Mouse (Mus musculus): ENCODE data around the gene Pilra. TPM values are rescaled to one million over a fixed set of nuclear protein-coding genes. Genes with fewer than 3 reads are reported as not detected.

Pilra gene
- total and polyA plus RNA-seq, 2 experiments from 2014 or later, result 0.46 to 0.47 TPM

GRCm38 (mm10) chr5:137823455-137824045 is 12.5 kb downstream of the Pilra start:
- no peak overlapping the region for H3K27ac ChIP-seq
- H3K9me3 ChIP-seq (ENCODE audit: low read length), result no peaks in the 10 kb centered on the region
- ATAC-seq (no peak), DNase-seq (ENCODE audit: low spot score) (no peak)
- H3K4me3 ChIP-seq (ENCODE audit: low read length), result no peak overlapping the region
- no peaks in the 10 kb centered on the region for H3K36me3 ChIP-seq (ENCODE audit: insufficient read depth, low read length)
- WGBS, result 95% methylated on average over 6 of the region's 6 CpGs
- no peak for TF ChIP-seq CTCF (IDR thresholded peaks at IDR 0.05; ENCODE audit: low read depth)
- H3K4me1 ChIP-seq (ENCODE audit: insufficient read depth, low read length), result no peaks in the 10 kb centered on the region
- no peak overlapping the region for H3K9ac ChIP-seq (replicated peaks; ENCODE audit: low read length)
- no peak overlapping the region for H3K4me2 ChIP-seq (ENCODE audit: low read depth, low read length)
- no peaks in the 10 kb centered on the region for H3K27me3 ChIP-seq (ENCODE audit: insufficient read depth, low read length)

- H3K27ac ChIP-seq, result no peak overlapping the region
- no peak overlapping the region for H3K4me3 ChIP-seq (ENCODE audit: low read length)
- no peak for ATAC-seq
- TF ChIP-seq CTCF (IDR thresholded peaks at IDR 0.05; ENCODE audit: low read depth), result no peak
- H3K4me2 ChIP-seq (ENCODE audit: low read depth, low read length), result no peak overlapping the region
- H3K36me3 ChIP-seq (ENCODE audit: insufficient read depth, low read length), result no peaks in the 10 kb centered on the region
- WGBS, result 77% methylated on average over 1 of the region's 1 CpGs
- no peaks in the 10 kb centered on the region for H3K9me3 ChIP-seq (ENCODE audit: low read length)
- DNase-seq (ENCODE audit: low spot score), result no peak
- no peaks in the 10 kb centered on the region for H3K27me3 ChIP-seq (ENCODE audit: insufficient read depth, low read length)
- no peak overlapping the region for H3K9ac ChIP-seq (replicated peaks; ENCODE audit: low read length)
- H3K4me1 ChIP-seq (ENCODE audit: insufficient read depth, low read length), result no peaks in the 10 kb centered on the region
Observed at GRCm38 (mm10) chr5:137822602-137823001, 13.5 kb downstream of the Pilra start.

GRCm38 (mm10) chr5:137822126-137822525 is 14.0 kb downstream of the Pilra start:
- H3K36me3 ChIP-seq (ENCODE audit: insufficient read depth, low read length), result no peaks in the 10 kb centered on the region
- H3K9ac ChIP-seq (replicated peaks; ENCODE audit: low read length), result no peak overlapping the region
- no peaks in the 10 kb centered on the region for H3K9me3 ChIP-seq (ENCODE audit: low read length)
- WGBS, result 50% methylated on average over 4 of the region's 4 CpGs
- ATAC-seq, result no peak
- H3K27ac ChIP-seq, result no peak overlapping the region
- H3K27me3 ChIP-seq (ENCODE audit: insufficient read depth, low read length), result no peaks in the 10 kb centered on the region
- no peak for DNase-seq (ENCODE audit: low spot score)
- no peak overlapping the region for H3K4me3 ChIP-seq (ENCODE audit: low read length)
- TF ChIP-seq CTCF (IDR thresholded peaks at IDR 0.05; ENCODE audit: low read depth), result no peak
- H3K4me1 ChIP-seq (ENCODE audit: insufficient read depth, low read length), result no peaks in the 10 kb centered on the region
- H3K4me2 ChIP-seq (ENCODE audit: low read depth, low read length), result no peak overlapping the region

- ATAC-seq, result no peak
- WGBS, result 75% methylated on average over 4 of the region's 4 CpGs
- TF ChIP-seq CTCF (IDR thresholded peaks at IDR 0.05; ENCODE audit: low read depth), result no peak
Observed at GRCm38 (mm10) chr5:137817466-137818222, 18.4 kb downstream of the Pilra start.

GRCm38 (mm10) chr5:137808316-137808715 is 27.8 kb downstream of the Pilra start:
- WGBS, result 89% methylated on average over 5 of the region's 5 CpGs
- no peak for ATAC-seq
- no peak overlapping the region for H3K9ac ChIP-seq (replicated peaks; ENCODE audit: low read length)

More at GRCm38 (mm10) chr5:137817466-137818222, 18.4 kb downstream of the Pilra start:
- no peak overlapping the region for H3K9ac ChIP-seq (replicated peaks; ENCODE audit: low read length)
- DNase-seq (ENCODE audit: low spot score), result no peak
- no peak overlapping the region for H3K4me3 ChIP-seq (ENCODE audit: low read length)
- H3K27me3 ChIP-seq (ENCODE audit: insufficient read depth, low read length), result no peaks in the 10 kb centered on the region
- no peak overlapping the region for H3K27ac ChIP-seq
- H3K9me3 ChIP-seq (ENCODE audit: low read length), result no peaks in the 10 kb centered on the region
- H3K4me2 ChIP-seq (ENCODE audit: low read depth, low read length), result no peak overlapping the region
- no peaks in the 10 kb centered on the region for H3K36me3 ChIP-seq (ENCODE audit: insufficient read depth, low read length)
- no peaks in the 10 kb centered on the region for H3K4me1 ChIP-seq (ENCODE audit: insufficient read depth, low read length)

GRCm38 (mm10) chr5:137806158-137806557 is 29.9 kb downstream of the Pilra start:
- 86% methylated on average over 1 of the region's 1 CpGs for WGBS
- Histone ChIP-seq H3K4me1 (ENCODE audit: insufficient read depth, low read length) (no peaks in the 10 kb centered on the region), H3K4me3 (ENCODE audit: low read length) (no peak overlapping the region), H3K27me3 (ENCODE audit: insufficient read depth, low read length) (no peaks in the 10 kb centered on the region), H3K36me3 (ENCODE audit: insufficient read depth, low read length) (no peaks in the 10 kb centered on the region), H3K27ac (no peak overlapping the region), H3K9me3 (ENCODE audit: low read length) (no peaks in the 10 kb centered on the region), H3K9ac (replicated peaks; ENCODE audit: low read length) (no peak overlapping the region), H3K4me2 (ENCODE audit: low read depth, low read length) (no peak overlapping the region)
- no peak for TF ChIP-seq CTCF (IDR thresholded peaks at IDR 0.05; ENCODE audit: low read depth)
- ATAC-seq, result no peak
- DNase-seq (ENCODE audit: low spot score), result no peak

More at GRCm38 (mm10) chr5:137808316-137808715, 27.8 kb downstream of the Pilra start:
- Histone ChIP-seq H3K27me3 (ENCODE audit: insufficient read depth, low read length) (no peaks in the 10 kb centered on the region), H3K36me3 (ENCODE audit: insufficient read depth, low read length) (no peaks in the 10 kb centered on the region), H3K27ac (no peak overlapping the region), H3K4me1 (ENCODE audit: insufficient read depth, low read length) (no peaks in the 10 kb centered on the region), H3K4me3 (ENCODE audit: low read length) (no peak overlapping the region), H3K4me2 (ENCODE audit: low read depth, low read length) (no peak overlapping the region), H3K9me3 (ENCODE audit: low read length) (no peaks in the 10 kb centered on the region)
- TF ChIP-seq CTCF (IDR thresholded peaks at IDR 0.05; ENCODE audit: low read depth), result no peak
- no peak for DNase-seq (ENCODE audit: low spot score)

GRCm38 (mm10) chr5:137800917-137801316 is 35.2 kb downstream of the Pilra start:
- H3K36me3 ChIP-seq (ENCODE audit: insufficient read depth, low read length), result no peaks in the 10 kb centered on the region
- no peak overlapping the region for H3K4me3 ChIP-seq (ENCODE audit: low read length)
- 90% methylated on average over 3 of the region's 3 CpGs for WGBS
- no peak for DNase-seq (ENCODE audit: low spot score)
- no peaks in the 10 kb centered on the region for H3K4me1 ChIP-seq (ENCODE audit: insufficient read depth, low read length)
- no peak overlapping the region for H3K27ac ChIP-seq
- H3K9ac ChIP-seq (replicated peaks; ENCODE audit: low read length), result no peak overlapping the region
- no peak for TF ChIP-seq CTCF (IDR thresholded peaks at IDR 0.05; ENCODE audit: low read depth)
- no peak for ATAC-seq
- H3K9me3 ChIP-seq (ENCODE audit: low read length), result no peaks in the 10 kb centered on the region
- no peaks in the 10 kb centered on the region for H3K27me3 ChIP-seq (ENCODE audit: insufficient read depth, low read length)
- no peak overlapping the region for H3K4me2 ChIP-seq (ENCODE audit: low read depth, low read length)

Data from hindbrain, postnatal 0 days (tissue).